Comparison of ENCODE assay signal across 24 mouse cellular contexts in genomic region chr17:14927644-14928218, GRCm38 (mm10). TPM values are rescaled to one million over a fixed set of nuclear protein-coding genes. Genes with fewer than 3 reads are reported as not detected.
A peak's percentile ranks its signal among the peaks of the same experiment; 100 is the strongest.
DNase-seq lines count a peak whose midpoint lies in the region; ATAC-seq lines count a peak whose summit lies in the region.
"Had no signal": no experiment of that assay in that cellular context is flagged by ENCODE, and none has a peak within 500 bp of the region (broad histone marks: within the 10 kb centered on the region; RNA-seq: fewer than 3 reads in every experiment).

No protein-coding gene starts in this region.

- no peak for ATAC-seq in embryonic facial prominence, embryonic 14.5 days (ENCODE audit: low read depth)
- ATAC-seq in midbrain, embryonic 13.5 days: no peak
- ATAC-seq: forebrain, embryonic 14.5 days; forebrain, postnatal 0 days had no signal

- no peaks in the 10 kb centered on the region for H3K27me3 ChIP-seq in embryonic facial prominence, embryonic 14.5 days (replicated peaks; ENCODE audit: control insufficient read depth, insufficient read depth, low read length)
- no peaks in the 10 kb centered on the region for H3K27me3 ChIP-seq in embryonic facial prominence, embryonic 10.5 days (replicated peaks; ENCODE audit: low read depth, poor library complexity, severe bottlenecking)
- no peaks in the 10 kb centered on the region for H3K27me3 ChIP-seq in midbrain, embryonic 13.5 days
- H3K27me3 ChIP-seq: embryonic facial prominence, embryonic 12.5 days; embryonic facial prominence, embryonic 15.5 days; forebrain, embryonic 12.5 days had no signal

- no peaks in the 10 kb centered on the region for H3K4me1 ChIP-seq in embryonic facial prominence, embryonic 14.5 days (ENCODE audit: control insufficient read depth, insufficient read depth, low read length)
- no peaks in the 10 kb centered on the region for H3K4me1 ChIP-seq in embryonic facial prominence, embryonic 10.5 days
- H3K4me1 ChIP-seq in midbrain, embryonic 13.5 days (replicated peaks): no peaks in the 10 kb centered on the region
- H3K4me1 ChIP-seq: embryonic facial prominence, embryonic 12.5 days; embryonic facial prominence, embryonic 15.5 days; forebrain, embryonic 10.5 days; forebrain, embryonic 12.5 days had no signal

- no peaks in the 10 kb centered on the region for H3K36me3 ChIP-seq in embryonic facial prominence, embryonic 14.5 days (ENCODE audit: control insufficient read depth, insufficient read depth, low read length)
- H3K36me3 ChIP-seq in embryonic facial prominence, embryonic 10.5 days (replicated peaks): no peaks in the 10 kb centered on the region
- no peaks in the 10 kb centered on the region for H3K36me3 ChIP-seq in midbrain, embryonic 13.5 days
- H3K36me3 ChIP-seq: embryonic facial prominence, embryonic 12.5 days; embryonic facial prominence, embryonic 15.5 days; forebrain, embryonic 10.5 days; forebrain, embryonic 12.5 days had no signal

- no peak overlapping the region for H3K4me3 ChIP-seq in embryonic facial prominence, embryonic 14.5 days (ENCODE audit: low read depth, low read length)
- no peak overlapping the region for H3K4me3 ChIP-seq in embryonic facial prominence, embryonic 10.5 days
- no peak overlapping the region for H3K4me3 ChIP-seq in midbrain, embryonic 13.5 days (replicated peaks)
- H3K4me3 ChIP-seq: embryonic facial prominence, embryonic 12.5 days; embryonic facial prominence, embryonic 15.5 days; erythroblast, embryonic 14.5 days; forebrain, embryonic 10.5 days; forebrain, embryonic 12.5 days had no signal

- no peak overlapping the region for H3K4me2 ChIP-seq in embryonic facial prominence, embryonic 14.5 days (ENCODE audit: low read depth, low read length)
- H3K4me2 ChIP-seq in midbrain, embryonic 13.5 days (replicated peaks): no peak overlapping the region
- H3K4me2 ChIP-seq: embryonic facial prominence, embryonic 12.5 days; embryonic facial prominence, embryonic 15.5 days; forebrain, embryonic 12.5 days had no signal

- no peak overlapping the region for H3K9ac ChIP-seq in embryonic facial prominence, embryonic 14.5 days (ENCODE audit: low read depth, low read length)
- H3K9ac ChIP-seq in midbrain, embryonic 13.5 days (replicated peaks): no peak overlapping the region
- H3K9ac ChIP-seq: embryonic facial prominence, embryonic 12.5 days; embryonic facial prominence, embryonic 15.5 days; forebrain, embryonic 12.5 days; forebrain, postnatal 0 days had no signal

- H3K27ac ChIP-seq in embryonic facial prominence, embryonic 14.5 days (replicated peaks; ENCODE audit: low read depth, low read length): no peak overlapping the region
- no peak overlapping the region for H3K27ac ChIP-seq in embryonic facial prominence, embryonic 10.5 days (replicated peaks)
- H3K27ac ChIP-seq in midbrain, embryonic 13.5 days: no peak overlapping the region
- H3K27ac ChIP-seq: embryonic facial prominence, embryonic 12.5 days; embryonic facial prominence, embryonic 15.5 days; forebrain, embryonic 10.5 days; forebrain, embryonic 12.5 days had no signal

- DNase-seq in embryonic facial prominence, embryonic 14.5 days (ENCODE audit: low spot score): peak; percentile 13
- no peak for DNase-seq in embryonic facial prominence, embryonic 10.5 days (ENCODE audit: low spot score)
- DNase-seq in ES-CJ7 (ENCODE audit: low read depth, low spot score): peak; percentile 30
- DNase-seq in ZHBTc4 (ENCODE audit: low read depth, low spot score): peak; percentile 24
- DNase-seq in liver: no peak
- DNase-seq: adrenal gland, adult 2 months; adrenal gland, postnatal 10 days; adrenal gland, postnatal 25 days; cerebellum, adult 11 months; cerebellum, adult 18-20 months; cerebellum, adult 8-10 months; cerebellum, adult 9-11 months; cerebellum, postnatal 14 days; cerebellum, postnatal 36 days; embryo, embryonic 11 days; forebrain, postnatal 0 days had no signal

- 74% methylated on average over 8 of the region's 8 CpGs for WGBS in embryonic facial prominence, embryonic 14.5 days
- WGBS in embryonic facial prominence, embryonic 10.5 days: 84% methylated on average over 8 of the region's 8 CpGs
- 84% methylated on average over 8 of the region's 8 CpGs for WGBS in midbrain, embryonic 13.5 days

- 0 out of 2 replicates have a peak, but pooled peaks cover 3% of the 10 kb centered on the region for H3K9me3 ChIP-seq in embryonic facial prominence, embryonic 14.5 days (ENCODE audit: control insufficient read depth, low read length)
- H3K9me3 ChIP-seq in embryonic facial prominence, embryonic 10.5 days: no peaks in the 10 kb centered on the region
- no peaks in the 10 kb centered on the region for H3K9me3 ChIP-seq in midbrain, embryonic 13.5 days
- H3K9me3 ChIP-seq: embryonic facial prominence, embryonic 12.5 days; embryonic facial prominence, embryonic 15.5 days; forebrain, embryonic 10.5 days; forebrain, embryonic 12.5 days had no signal

RNA-seq across cellular contexts. Expression of gene Wdr27, which starts 15.2 kb away (rescaled TPM):
- polyA plus RNA-seq in embryonic facial prominence, embryonic 14.5 days (2014; fragmentation: Nextera tagmentation; extraction: Ambion mirVana): 6.6 and 8.3 TPM in 2 replicates
- 4.3 and 5.0 TPM in 2 replicates for polyA plus RNA-seq in embryonic facial prominence, embryonic 10.5 days (2016; fragmentation: Nextera tagmentation; extraction: Ambion mirVana)
- polyA plus RNA-seq in midbrain, embryonic 13.5 days (2015; fragmentation: Nextera tagmentation; extraction: Ambion mirVana): 4.7 and 9.0 TPM in 2 replicates
- polyA plus RNA-seq: erythroblast, embryonic 14.5 days had no signal

RNA-seq across cellular contexts. Expression of gene 1600012H06Rik, which starts 15.3 kb away (rescaled TPM):
- 45.0 and 45.9 TPM in 2 replicates for polyA plus RNA-seq in embryonic facial prominence, embryonic 14.5 days (2014; fragmentation: Nextera tagmentation; extraction: Ambion mirVana)
- polyA plus RNA-seq in embryonic facial prominence, embryonic 10.5 days (2016; fragmentation: Nextera tagmentation; extraction: Ambion mirVana): 24.9 and 27.3 TPM in 2 replicates
- 27.4 and 28.2 TPM in 2 replicates for polyA plus RNA-seq in midbrain, embryonic 13.5 days (2015; fragmentation: Nextera tagmentation; extraction: Ambion mirVana)

RNA-seq across cellular contexts. Expression of gene Phf10, which starts 33.3 kb away (rescaled TPM):
- 50.5 and 52.0 TPM in 2 replicates for polyA plus RNA-seq in embryonic facial prominence, embryonic 14.5 days (2014; fragmentation: Nextera tagmentation; extraction: Ambion mirVana)
- polyA plus RNA-seq in embryonic facial prominence, embryonic 10.5 days (2016; fragmentation: Nextera tagmentation; extraction: Ambion mirVana): 28.2 and 33.8 TPM in 2 replicates
- 19.0 and 19.2 TPM in 2 replicates for polyA plus RNA-seq in midbrain, embryonic 13.5 days (2015; fragmentation: Nextera tagmentation; extraction: Ambion mirVana)

RNA-seq across cellular contexts. Expression of gene 9030025P20Rik, which starts 50.5 kb away (rescaled TPM):
- polyA plus RNA-seq in embryonic facial prominence, embryonic 14.5 days (2014; fragmentation: Nextera tagmentation; extraction: Ambion mirVana): 5.3 and 6.0 TPM in 2 replicates
- polyA plus RNA-seq in embryonic facial prominence, embryonic 10.5 days (2016; fragmentation: Nextera tagmentation; extraction: Ambion mirVana): 8.6 and 11.9 TPM in 2 replicates
- 10.6 and 11.8 TPM in 2 replicates for polyA plus RNA-seq in midbrain, embryonic 13.5 days (2015; fragmentation: Nextera tagmentation; extraction: Ambion mirVana)

RNA-seq across cellular contexts. Expression of gene Gm3417, which starts 50.9 kb away (rescaled TPM):
- polyA plus RNA-seq in embryonic facial prominence, embryonic 14.5 days (2014; fragmentation: Nextera tagmentation; extraction: Ambion mirVana): 1.2 and 3.7 TPM in 2 replicates
- 0.55 and 1.3 TPM in 2 replicates for polyA plus RNA-seq in embryonic facial prominence, embryonic 10.5 days (2016; fragmentation: Nextera tagmentation; extraction: Ambion mirVana)
- 0.96 and 1.4 TPM in 2 replicates for polyA plus RNA-seq in midbrain, embryonic 13.5 days (2015; fragmentation: Nextera tagmentation; extraction: Ambion mirVana)
- polyA plus RNA-seq: brain, embryonic 14.5 days; embryonic facial prominence, embryonic 12.5 days had no signal

Comparison
In these comparisons a context has a peak if more than half of its experiments do, and no peak if none do; other contexts are left out.
1. DNase-seq: peak in embryonic facial prominence, embryonic 14.5 days (single experiment), ES-CJ7 (single experiment) and ZHBTc4 (single experiment); none in embryonic facial prominence, embryonic 10.5 days (single experiment) and liver (single experiment).